ENCODE assay signal across 8 mouse cellular contexts in the genomic region with DNA sequence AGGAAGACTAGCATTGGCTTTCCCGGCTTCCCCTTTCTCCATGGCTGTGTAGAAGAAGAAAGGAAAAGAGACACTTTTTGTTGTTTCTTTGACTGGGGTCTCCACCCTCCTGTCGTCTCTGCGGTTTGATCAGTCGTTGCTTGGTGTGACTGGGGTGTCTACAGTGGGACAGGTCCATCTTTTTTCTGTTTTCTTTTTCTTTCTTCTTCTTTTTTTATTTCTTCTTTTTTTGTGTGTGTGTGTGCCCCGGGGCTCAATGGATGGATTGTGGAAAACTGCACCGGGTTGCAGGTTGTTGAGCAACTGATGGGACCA. TPM values are rescaled to one million over a fixed set of nuclear protein-coding genes. Genes with fewer than 3 reads are reported as not detected.
DNase-seq lines count a peak whose midpoint lies in the region; ATAC-seq and TF ChIP-seq lines count a peak whose summit lies in the region.

No protein-coding gene starts in this region.

- no peaks in the 10 kb centered on the region for H3K9me3 ChIP-seq in heart, embryonic 14.5 days (ENCODE audit: control insufficient read depth, low read length)
- no peaks in the 10 kb centered on the region for H3K9me3 ChIP-seq in hindbrain, embryonic 14.5 days (ENCODE audit: control insufficient read depth, low read length)
- H3K9me3 ChIP-seq in midbrain, embryonic 12.5 days, result no peaks in the 10 kb centered on the region

- H3K9ac ChIP-seq in heart, embryonic 14.5 days (ENCODE audit: low read length), result peak overlapping the region; percentile 80
- peak overlapping the region; percentile 95 for H3K9ac ChIP-seq in hindbrain, embryonic 14.5 days
- peak overlapping the region; percentile 95 for H3K9ac ChIP-seq in midbrain, embryonic 12.5 days (replicated peaks)

- peaks cover 9 to 11% of the 10 kb centered on the region in 2 experiments; a peak in 3 of 4 replicates for H3K4me1 ChIP-seq in heart, embryonic 14.5 days (ENCODE audit: control insufficient read depth in 2 of 2, insufficient read depth in 2 of 2, low read length in 2 of 2)
- H3K4me1 ChIP-seq in bone marrow macrophage, adult 2 months (ENCODE audit: control insufficient read depth, insufficient read depth, low read length), result no peaks in the 10 kb centered on the region
- peaks cover 29% of the 10 kb centered on the region for H3K4me1 ChIP-seq in hindbrain, embryonic 14.5 days (replicated peaks; ENCODE audit: control insufficient read depth, insufficient read depth, low read length)
- peaks cover 27% of the 10 kb centered on the region for H3K4me1 ChIP-seq in midbrain, embryonic 12.5 days

- H3K27me3 ChIP-seq in heart, embryonic 14.5 days (ENCODE audit: control insufficient read depth, insufficient read depth, low read length), result no peaks in the 10 kb centered on the region
- no peaks in the 10 kb centered on the region for H3K27me3 ChIP-seq in hindbrain, embryonic 14.5 days (ENCODE audit: control insufficient read depth, insufficient read depth, low read length)
- no peaks in the 10 kb centered on the region for H3K27me3 ChIP-seq in midbrain, embryonic 12.5 days

- H3K27ac ChIP-seq in heart, embryonic 14.5 days (replicated peaks in 1 of 2; ENCODE audit: control insufficient read depth in 1 of 2, insufficient read depth in 1 of 2, low read depth in 2 of 2, low read length in 2 of 2), result peak overlapping the region; percentile 53 to 71; a peak in 3 of 4 replicates
- H3K27ac ChIP-seq in bone marrow macrophage, adult 2 months (ENCODE audit: insufficient read depth, low read depth, low read length), result no peak overlapping the region
- H3K27ac ChIP-seq in hindbrain, embryonic 14.5 days, result peak overlapping the region; percentile 98
- peak overlapping the region; percentile 97 for H3K27ac ChIP-seq in midbrain, embryonic 12.5 days (replicated peaks)

- no peak for TF ChIP-seq CTCF in bone marrow macrophage, adult 2 months (IDR thresholded peaks at IDR 0.05; ENCODE audit: low read depth, low read length)

- no peak for ATAC-seq in heart, embryonic 14.5 days (ENCODE audit: insufficient number of reproducible peaks, insufficient read depth, low FRiP score, low read depth)
- ATAC-seq in hindbrain, embryonic 14.5 days (ENCODE audit: low FRiP score), result peak; percentile 0; the same call in 1 of the 2 replicates
- ATAC-seq in midbrain, embryonic 12.5 days (ENCODE audit: low FRiP score, low read depth), result peak; percentile 8; the same call in 1 of the 2 replicates

- peak overlapping the region; percentile 76 to 91 for H3K4me3 ChIP-seq in heart, embryonic 14.5 days (ENCODE audit: control insufficient read depth in 1 of 2, insufficient read depth in 1 of 2, low read depth in 1 of 2, low read length in 2 of 2)
- H3K4me3 ChIP-seq in bone marrow macrophage, adult 2 months (ENCODE audit: insufficient read depth, low read length), result peak overlapping the region; percentile 28; the same call in 1 of the 2 replicates
- H3K4me3 ChIP-seq in hindbrain, embryonic 14.5 days (replicated peaks; ENCODE audit: low read length), result peak overlapping the region; percentile 72
- peak overlapping the region; percentile 62 for H3K4me3 ChIP-seq in midbrain, embryonic 12.5 days

- 2% methylated on average over 6 of the region's 6 CpGs for WGBS in heart, embryonic 14.5 days
- WGBS in hindbrain, embryonic 14.5 days, result 0% methylated on average over 6 of the region's 6 CpGs
- 0% methylated on average over 6 of the region's 6 CpGs for WGBS in midbrain, embryonic 12.5 days

- no peaks in the 10 kb centered on the region for H3K36me3 ChIP-seq in heart, embryonic 14.5 days (ENCODE audit: control insufficient read depth, insufficient read depth, low read length)
- H3K36me3 ChIP-seq in hindbrain, embryonic 14.5 days (replicated peaks; ENCODE audit: control insufficient read depth, insufficient read depth), result no peaks in the 10 kb centered on the region
- H3K36me3 ChIP-seq in midbrain, embryonic 12.5 days, result no peaks in the 10 kb centered on the region

- TF ChIP-seq POLR2A in bone marrow macrophage, adult 2 months (IDR thresholded peaks at IDR 0.05; ENCODE audit: borderline replicate concordance, low read depth, low read length), result no peak

- no peak for DNase-seq in heart, postnatal 4 days
- no peak for DNase-seq in hindbrain, embryonic 14.5 days (ENCODE audit: low spot score)
- DNase-seq in cerebellum, adult 9-11 months, result no peak
- no peak for DNase-seq in adrenal gland, postnatal 14 days
- no peak for DNase-seq in kidney, adult 11 months

- H3K4me2 ChIP-seq in heart, embryonic 14.5 days (ENCODE audit: low read length), result peak overlapping the region; percentile 79
- peak overlapping the region; percentile 80 for H3K4me2 ChIP-seq in hindbrain, embryonic 14.5 days (replicated peaks)
- H3K4me2 ChIP-seq in midbrain, embryonic 12.5 days (replicated peaks), result peak overlapping the region; percentile 87

RNA-seq across cellular contexts. Expression of gene Adgrl3, which starts 1.0 kb away (rescaled TPM):
- 8.0 and 8.5 TPM in 2 replicates for polyA plus RNA-seq in heart, embryonic 14.5 days (2014; fragmentation: Nextera tagmentation; extraction: Ambion mirVana)
- total RNA-seq in heart, postnatal 4 days (2021), result 10 to 100 TPM; 11.8 to 13.1 TPM
- polyA plus RNA-seq in bone marrow macrophage, adult 2 months (2012; ENCODE audit: insufficient read depth, insufficient read length, missing spikeins), result 0.55 TPM in 1 of 2 replicates, not detected in the other
- polyA plus RNA-seq in hindbrain, embryonic 14.5 days (2014; fragmentation: Nextera tagmentation; extraction: Ambion mirVana), result 77.7 and 78.7 TPM in 2 replicates
- polyA plus RNA-seq in midbrain, embryonic 12.5 days (2016; fragmentation: Nextera tagmentation; extraction: Ambion mirVana), result 40.7 and 45.9 TPM in 2 replicates
- 6.0 and 10.9 TPM in 2 replicates for total RNA-seq in adrenal gland, postnatal 14 days (2021)

Comparison
In these comparisons a context has a peak if more than half of its experiments do, and no peak if none do; other contexts are left out.
1. H3K4me3 ChIP-seq: peak in every context shown above with its lines; median percentile 84 in heart, embryonic 14.5 days; 72 in hindbrain, embryonic 14.5 days; 62 in midbrain, embryonic 12.5 days; 28 in bone marrow macrophage, adult 2 months.